Mouse (Mus musculus) lung, postnatal 4 days (tissue): ENCODE data around the gene Tmem218.

Source experiments
- DNase-seq, 2 experiments: peaks; one replicate each; pipeline ENCODE4 v3.0.0; 2021

Gene Tmem218

DNA sequence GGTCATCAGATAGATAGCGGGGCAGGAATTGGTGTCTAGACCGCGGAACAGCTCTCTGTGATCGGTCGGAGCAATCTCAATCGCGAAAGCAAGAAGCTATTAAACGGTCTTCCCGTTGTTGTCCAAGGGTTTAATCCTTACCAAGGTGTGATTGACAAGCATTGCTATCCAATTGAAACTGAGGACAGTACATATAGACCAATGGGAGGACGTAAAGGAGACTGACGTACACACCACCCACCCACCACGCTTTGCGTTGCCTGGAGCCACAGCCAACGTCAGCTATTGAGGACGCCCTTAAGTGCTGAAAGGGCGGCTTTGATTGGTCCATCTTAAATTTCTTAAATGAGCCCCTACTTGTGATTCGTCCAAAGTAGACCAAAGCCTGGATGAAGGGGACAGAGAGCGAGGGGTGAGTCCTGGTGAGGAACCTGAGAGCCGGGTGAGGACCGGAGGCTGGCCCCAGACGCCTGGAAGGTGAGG lies at the start of gene Tmem218:
Gene Tmem218 (plus strand): TSS at position 295 of the 483 bp plus-strand sequence.
- DNase-seq = peak; percentile 93 to 94

- no peak for DNase-seq
Observed at GRCm38 (mm10) chr9:37160686-37161085, 47.3 kb upstream of the Tmem218 start.

DNA sequence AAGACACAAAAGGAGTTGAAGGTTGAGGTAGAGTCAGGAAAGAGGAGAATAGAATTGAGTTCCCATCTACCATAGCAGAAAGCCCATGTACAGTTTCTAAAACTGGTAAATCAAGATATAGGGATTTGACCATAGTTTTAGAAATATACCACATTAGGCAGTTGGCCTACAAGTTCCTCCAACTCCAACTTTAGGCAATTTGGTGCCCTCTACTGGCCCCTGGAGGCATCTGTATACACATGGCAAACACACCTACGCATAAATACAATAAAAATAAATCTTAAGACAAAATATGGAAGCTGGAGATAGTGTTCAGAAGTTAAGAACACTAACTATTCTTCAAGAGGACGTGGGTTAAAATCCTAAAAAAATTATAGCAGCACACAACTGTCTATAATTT lies 41.1 kb upstream of the Tmem218 start:
- DNase-seq = no peak

- DNase-seq = no peak
Observed at GRCm38 (mm10) chr9:37173376-37173775, 34.6 kb upstream of the Tmem218 start.

GRCm38 (mm10) chr9:37176002-37176401 lies 32.0 kb upstream of the Tmem218 start:
- DNase-seq = no peak

- DNase-seq = peak; percentile 56 to 68
Observed at GRCm38 (mm10) chr9:37177107-37177506, 30.9 kb upstream of the Tmem218 start.

- no peak for DNase-seq
Observed at GRCm38 (mm10) chr9:37177551-37177950, 30.5 kb upstream of the Tmem218 start.

DNA sequence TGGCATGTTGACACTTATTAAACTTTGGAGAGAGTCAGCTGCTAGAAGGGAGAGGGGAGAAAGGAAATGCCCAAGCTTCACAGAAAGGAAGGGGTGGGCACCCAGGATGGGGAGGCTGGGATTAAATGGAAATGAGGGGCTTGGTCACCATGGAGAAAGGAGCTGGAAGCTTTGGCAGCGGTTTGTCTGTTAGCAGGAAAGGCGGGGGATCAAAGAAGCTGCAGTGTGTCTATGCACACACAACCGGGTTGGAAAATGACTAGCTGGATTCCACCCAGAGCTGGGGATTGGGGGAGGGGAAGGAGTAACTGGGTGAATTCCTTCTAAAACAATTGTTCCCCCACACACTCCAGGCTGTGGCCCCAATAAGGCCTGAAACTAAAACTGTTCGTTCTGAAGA lies 29.1 kb upstream of the Tmem218 start:
- no peak for DNase-seq

DNA sequence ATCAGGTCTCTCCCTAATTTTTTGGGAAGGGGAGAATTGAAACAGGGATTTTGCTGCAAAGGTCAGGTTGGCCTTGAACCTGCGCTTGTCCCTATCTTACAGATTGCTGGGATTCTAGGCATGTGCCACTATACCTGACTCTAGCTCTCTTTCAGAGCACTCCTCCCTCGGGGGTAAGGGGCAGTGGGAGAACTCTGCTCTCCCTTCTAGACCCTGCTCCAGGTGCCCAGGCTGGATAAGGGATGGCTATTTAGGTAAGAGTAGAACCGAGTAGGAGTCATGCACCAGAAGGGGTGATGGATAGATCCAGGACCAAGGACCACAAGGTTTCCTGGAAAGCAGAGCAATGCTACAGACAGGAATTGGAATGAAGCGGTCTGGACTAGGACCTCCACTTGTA lies 28.4 kb upstream of the Tmem218 start:
- DNase-seq = no peak

DNA sequence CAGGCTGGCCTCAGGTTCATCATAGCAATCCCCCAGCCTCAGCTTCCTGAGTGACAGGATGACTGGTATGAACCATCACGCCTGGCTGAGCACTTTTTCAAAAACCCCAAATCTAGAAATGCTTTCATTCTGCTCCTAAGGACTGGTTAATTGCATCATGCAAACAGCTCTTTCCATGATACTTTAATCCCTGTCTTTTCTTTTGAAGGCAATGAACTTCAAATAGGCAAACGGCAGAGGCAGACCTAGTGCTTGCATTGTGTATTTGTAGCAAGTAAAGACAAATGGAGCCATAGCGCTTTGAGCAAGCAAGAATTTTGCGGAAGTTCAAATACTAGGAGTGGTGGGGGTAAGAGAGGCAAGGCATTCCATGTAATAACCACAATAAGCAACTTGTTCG lies 26.4 kb upstream of the Tmem218 start:
- no peak for DNase-seq

- no peak for DNase-seq
Observed at GRCm38 (mm10) chr9:37183176-37183575, 24.8 kb upstream of the Tmem218 start.

DNA sequence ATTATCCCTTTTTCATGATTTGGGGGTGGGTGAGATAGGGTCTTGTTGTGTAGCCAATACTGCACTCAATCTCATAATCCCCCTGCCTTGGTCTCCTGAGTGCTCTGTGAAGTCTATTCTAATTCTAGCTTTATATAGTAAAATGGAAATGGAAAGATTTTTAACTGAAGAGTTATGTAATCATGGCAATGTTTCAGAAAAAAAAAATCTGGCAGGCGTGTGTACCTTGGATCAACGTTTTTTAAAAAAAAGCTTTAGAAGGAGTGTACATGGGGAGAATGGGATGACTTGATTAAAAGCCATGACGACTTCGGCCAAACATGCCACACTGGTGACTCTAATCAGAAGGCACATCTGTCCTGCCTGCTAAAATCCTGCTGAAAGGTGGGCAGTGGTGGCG lies 20.6 kb upstream of the Tmem218 start:
- DNase-seq = no peak

- no peak for DNase-seq
Observed at GRCm38 (mm10) chr9:37188024-37188423, 20.0 kb upstream of the Tmem218 start.

- no peak for DNase-seq
Observed at GRCm38 (mm10) chr9:37197067-37197466, 11.0 kb upstream of the Tmem218 start.

DNA sequence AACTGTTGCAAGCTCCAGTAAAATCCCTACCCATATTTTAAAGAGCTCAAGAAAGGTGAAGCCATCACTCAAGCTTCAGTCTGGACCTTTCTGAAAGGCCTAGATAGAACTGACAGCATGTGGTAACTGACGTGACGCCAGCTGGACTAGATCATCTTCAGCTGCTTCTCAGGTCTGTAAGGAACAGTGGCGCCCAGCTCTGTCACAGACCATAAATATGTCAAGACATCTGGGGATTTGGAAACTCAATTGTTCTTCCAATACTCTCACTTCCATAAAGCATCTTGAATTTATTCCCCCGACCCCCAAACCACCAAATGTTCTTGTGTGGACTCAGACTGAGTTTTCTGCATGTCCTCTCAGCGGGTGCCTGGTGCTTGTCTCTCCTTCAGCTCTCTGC lies 7.6 kb upstream of the Tmem218 start:
- DNase-seq = peak in 1 of 2 experiments; percentile 60

- DNase-seq = no peak
Observed at GRCm38 (mm10) chr9:37203884-37204283, 4.1 kb upstream of the Tmem218 start.

- DNase-seq = no peak
Observed at GRCm38 (mm10) chr9:37213060-37213738, 5.2 kb downstream of the Tmem218 start.

DNA sequence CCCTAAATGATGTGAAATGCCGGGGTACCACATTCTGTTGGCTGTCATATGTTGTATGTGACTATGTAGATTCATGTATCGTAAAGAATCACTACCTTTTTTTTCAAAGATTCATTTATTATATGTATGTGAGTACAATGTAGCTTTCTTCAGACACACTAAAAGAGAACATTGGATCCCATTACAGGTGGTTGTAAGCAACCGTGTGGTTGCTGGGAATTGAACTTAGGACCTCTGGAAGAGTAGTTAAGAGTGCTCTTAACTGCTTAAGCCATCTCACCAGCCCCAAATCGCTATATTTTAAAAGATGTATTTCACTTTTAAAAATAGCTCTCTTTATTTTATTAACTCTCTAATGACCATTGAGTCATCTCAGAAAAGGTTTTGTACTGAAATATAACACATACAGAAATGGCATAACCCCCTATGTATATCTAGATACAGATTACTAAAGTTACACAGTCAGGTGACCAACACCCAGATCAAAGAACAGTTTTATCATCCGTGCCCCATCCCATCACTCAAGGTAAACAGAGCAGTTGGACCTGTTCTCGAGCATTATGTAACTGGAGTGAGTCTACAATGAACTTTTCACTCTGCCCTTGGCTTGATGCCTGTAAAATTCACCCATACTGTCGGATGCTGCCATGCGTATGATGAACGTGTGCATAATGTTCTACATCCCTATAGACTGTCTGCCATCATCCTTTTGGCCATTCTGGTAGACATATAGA lies 6.5 kb downstream of the Tmem218 start:
- DNase-seq = no peak

DNA sequence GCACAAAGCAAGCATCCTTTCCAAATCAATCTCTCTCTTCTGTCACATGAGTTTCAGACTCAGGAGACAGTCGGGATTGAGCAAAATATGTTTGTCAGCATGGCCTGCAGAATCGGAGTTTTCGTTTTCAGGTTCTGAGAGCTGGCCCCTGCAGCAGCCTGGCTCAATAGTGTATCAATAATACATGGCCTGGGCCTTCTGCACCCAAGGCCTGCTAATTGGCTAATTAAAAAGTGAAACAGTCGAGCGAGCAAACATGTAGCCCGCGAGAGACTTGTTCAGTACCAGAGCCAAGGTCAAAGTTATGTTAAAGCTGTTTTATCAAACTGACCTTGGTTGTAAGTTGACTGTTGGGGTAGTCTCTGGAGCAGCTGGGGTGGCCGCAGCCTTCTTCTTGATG lies 12.7 kb downstream of the Tmem218 start:
- DNase-seq = no peak

DNA sequence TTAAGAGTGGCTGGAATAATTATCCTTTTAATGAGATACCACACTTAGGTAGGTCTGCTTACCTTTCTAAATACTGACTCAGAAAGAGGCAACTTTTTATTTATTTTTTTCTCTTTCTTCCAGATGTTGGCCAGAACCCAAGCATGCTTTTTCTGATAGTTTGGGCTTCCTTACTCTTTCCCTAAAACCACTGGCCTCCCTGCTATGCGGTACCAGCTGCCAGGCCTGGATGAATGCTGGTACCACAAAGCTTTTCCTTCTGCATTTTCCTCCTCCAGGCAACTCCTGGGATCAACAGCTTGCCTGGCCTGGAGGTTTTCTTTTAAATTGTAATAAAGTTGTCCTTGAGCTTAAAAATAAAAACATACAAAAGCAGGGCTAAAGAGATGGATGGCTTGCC lies 17.6 kb downstream of the Tmem218 start:
- DNase-seq = no peak

GRCm38 (mm10) chr9:37229880-37230325 lies 21.9 kb downstream of the Tmem218 start:
- peak in 1 of 2 experiments; percentile 66 for DNase-seq

DNA sequence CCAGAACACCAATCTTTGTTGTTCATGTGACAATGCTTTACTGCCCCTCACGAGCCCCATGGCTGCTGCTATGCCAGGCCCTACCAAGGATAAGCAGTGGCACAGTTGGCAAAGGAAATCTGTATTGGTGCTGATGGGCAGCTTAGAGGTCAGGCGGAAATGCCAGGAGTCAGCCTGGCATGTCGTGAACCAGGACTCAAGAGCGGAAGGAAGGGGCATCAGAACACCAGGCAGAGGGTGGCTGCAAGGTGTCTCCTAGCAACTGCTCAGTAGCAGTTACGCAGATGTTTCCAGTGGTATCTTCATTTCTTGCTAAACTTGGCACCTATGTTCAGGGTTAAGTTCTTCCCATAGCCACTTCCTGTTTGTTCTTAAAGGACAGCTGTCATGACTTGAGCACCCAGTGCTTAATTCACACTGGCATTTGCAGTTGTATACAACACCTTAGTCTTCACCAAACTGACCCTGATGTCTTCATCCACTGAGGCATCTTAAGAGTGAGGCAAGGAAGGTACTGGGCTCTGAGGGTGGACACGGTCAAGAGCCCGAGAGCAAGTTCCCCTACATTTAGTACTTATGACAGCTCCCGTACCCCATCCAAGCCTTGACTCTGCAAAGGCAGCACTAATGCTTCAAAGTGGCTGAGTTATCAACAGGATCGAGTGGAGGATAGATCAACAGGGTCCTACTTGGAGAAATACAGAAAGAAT lies 22.6 kb downstream of the Tmem218 start:
- no peak for DNase-seq
